Mouse (Mus musculus) neural tube, embryonic 11.5 days (tissue): ENCODE results near the gene Usp5. TPM values are rescaled to one million over a fixed set of nuclear protein-coding genes. Genes with fewer than 3 reads are reported as not detected.

ENCODE experiments used
- ATAC-seq: fragments of 200-750 bp; cut with Nextera tagmentation; 2 replicates; pipeline ENCODE4 v1.8.0; 2017; ENCODE audit warnings: moderate number of reproducible peaks, mild to moderate bottlenecking, moderate TSS enrichment, moderate library complexity; ENCODE audit not compliant: insufficient read depth, low FRiP score, low TSS enrichment
- DNase-seq: peaks from one replicate; pipeline ENCODE4 v3.0.0-alpha.2; 2015; ENCODE audit warnings: low spot score
- H3K27ac ChIP-seq: fragments of 300-500 bp; sonication (generic); 2 replicates; pipeline ENCODE4 v1.5.1; 2014; ENCODE audit warnings: low read depth, mild to moderate bottlenecking, low read length
- H3K27me3 ChIP-seq: fragments of 300-500 bp; sonication (generic); 2 replicates; pipeline ENCODE4 v1.6.1; 2014; ENCODE audit warnings: mild to moderate bottlenecking, low read length, mixed read lengths; ENCODE audit not compliant: control insufficient read depth, insufficient read depth
- H3K36me3 ChIP-seq: fragments of 300-500 bp; sonication (generic); 2 replicates; pipeline ENCODE4 v1.6.1; 2014; ENCODE audit warnings: mild to moderate bottlenecking, low read length, moderate library complexity, mixed read lengths; ENCODE audit not compliant: control insufficient read depth, insufficient read depth
- H3K4me1 ChIP-seq: fragments of 300-500 bp; sonication (generic); 2 replicates; pipeline ENCODE4 v1.6.1; 2014; ENCODE audit warnings: low read length, mixed read lengths; ENCODE audit not compliant: control insufficient read depth, insufficient read depth
- H3K4me2 ChIP-seq: fragments of 300-500 bp; sonication (generic); 2 replicates; pipeline ENCODE4 v1.6.1; 2014; ENCODE audit warnings: low read depth, mild to moderate bottlenecking, moderate library complexity
- H3K4me3 ChIP-seq: fragments of 300-500 bp; sonication (generic); 2 replicates; pipeline ENCODE4 v1.5.1; 2014; ENCODE audit warnings: low read depth, low read length
- H3K9ac ChIP-seq: fragments of 300-500 bp; sonication (generic); 2 replicates; pipeline ENCODE4 v1.6.1; 2014; ENCODE audit warnings: mild to moderate bottlenecking, low read length
- H3K9me3 ChIP-seq: fragments of 300-500 bp; sonication (generic); 2 replicates; pipeline ENCODE4 v1.6.1; 2016; ENCODE audit warnings: low read length; ENCODE audit not compliant: control insufficient read depth
- WGBS: fragments of 180-500 bp; shearing (Covaris S2); extraction: QIAGEN DNeasy Blood & Tissue Kit; methylation state at CpG from one replicate; pipeline ENCODE4 v1.1.7; 2014; 5-methylcytosine and 5-hydroxymethylcytosine counted together
- polyA plus RNA-seq: library from polyadenylated mRNA; unstranded; fragments of >200 nt; fragmentation: Nextera tagmentation; extraction: Ambion mirVana; gene quantifications from 2 replicates; pipeline ENCODE4 v1.2.1, GENCODE M21; 2014

Gene Usp5
- polyA plus RNA-seq, 1 experiment from 2014 or later: 174 TPM

- Histone ChIP-seq H3K9me3 (no peaks in the 10 kb centered on the region), H3K36me3 (no peaks in the 10 kb centered on the region; the same call in 1 of the 2 replicates), H3K9ac (no peak overlapping the region), H3K4me2 (no peak overlapping the region), H3K4me1 (0 out of 2 replicates have a peak, but pooled peaks cover 3% of the 10 kb centered on the region), H3K27ac (no peak overlapping the region), H3K27me3 (no peaks in the 10 kb centered on the region), H3K4me3 (no peak overlapping the region)
- no peak for ATAC-seq
- WGBS: 56% methylated on average over 8 of the region's 8 CpGs
- no peak for DNase-seq
These were observed 21.3 kb upstream of the Usp5 start for GRCm38 (mm10) chr6:124850535-124850934.

GRCm38 (mm10) chr6:124847305-124847704 lies 18.0 kb upstream of the Usp5 start:
- DNase-seq (peak; percentile 96), ATAC-seq (peak; percentile 88)
- Histone ChIP-seq H3K4me2 (no peak overlapping the region), H3K27ac (no peak overlapping the region), H3K36me3 (no peaks in the 10 kb centered on the region), H3K4me3 (no peak overlapping the region), H3K9ac (no peak overlapping the region), H3K27me3 (no peaks in the 10 kb centered on the region), H3K9me3 (no peaks in the 10 kb centered on the region), H3K4me1 (0 out of 2 replicates have a peak, but pooled peaks cover 3% of the 10 kb centered on the region)
- 9% methylated on average over 9 of the region's 9 CpGs for WGBS

GRCm38 (mm10) chr6:124840241-124841167 lies 11.2 kb upstream of the Usp5 start, which contains the start of gene Gnb3:
Gene Gnb3 (minus strand): TSS chr6:124840275.
- no peak for DNase-seq
- no peak within 1 kb of the TSS for H3K27ac ChIP-seq
- WGBS: 43% methylated on average over 14 of the region's 15 CpGs

GRCm38 (mm10) chr6:124839805-124840204 lies 10.5 kb upstream of the Usp5 start:
- no peaks in the 10 kb centered on the region for H3K27me3 ChIP-seq
- DNase-seq: no peak
- H3K4me3 ChIP-seq: no peak overlapping the region
- peaks cover 3% of the 10 kb centered on the region; the same call in 1 of the 2 replicates for H3K36me3 ChIP-seq
- 13% methylated on average over 8 of the region's 8 CpGs for WGBS
- no peaks in the 10 kb centered on the region for H3K9me3 ChIP-seq
- peak; percentile 15; the same call in 1 of the 2 replicates for ATAC-seq
- H3K9ac ChIP-seq: peak overlapping the region; percentile 11; the same call in 1 of the 2 replicates
- no peak overlapping the region for H3K27ac ChIP-seq
- H3K4me1 ChIP-seq: no peaks in the 10 kb centered on the region
- H3K4me2 ChIP-seq: no peak overlapping the region

More at GRCm38 (mm10) chr6:124840241-124841167, 11.2 kb upstream of the Usp5 start, which contains the start of gene Gnb3:
- Histone ChIP-seq H3K27me3 (no peaks in the 10 kb centered on the region), H3K36me3 (peaks cover 3% of the 10 kb centered on the region; the same call in 1 of the 2 replicates), H3K4me2 (no peak within 1 kb of the TSS), H3K4me3 (no peak within 1 kb of the TSS), H3K9ac (peak within 1 kb of the TSS; percentile 11; the same call in 1 of the 2 replicates), H3K4me1 (no peaks in the 10 kb centered on the region), H3K9me3 (no peaks in the 10 kb centered on the region)
- ATAC-seq: no peak

GRCm38 (mm10) chr6:124836411-124836810 lies 7.1 kb upstream of the Usp5 start:
- H3K27me3 ChIP-seq: no peaks in the 10 kb centered on the region
- 86% methylated on average over 7 of the region's 7 CpGs for WGBS
- no peak overlapping the region for H3K9ac ChIP-seq
- no peak overlapping the region for H3K4me3 ChIP-seq
- H3K27ac ChIP-seq: no peak overlapping the region
- H3K9me3 ChIP-seq: no peaks in the 10 kb centered on the region
- peaks cover 4% of the 10 kb centered on the region; the same call in 1 of the 2 replicates for H3K36me3 ChIP-seq
- no peak for ATAC-seq
- H3K4me2 ChIP-seq: no peak overlapping the region
- DNase-seq: no peak
- H3K4me1 ChIP-seq: no peaks in the 10 kb centered on the region; the same call in 1 of the 2 replicates

GRCm38 (mm10) chr6:124835531-124835930 lies 6.2 kb upstream of the Usp5 start:
- H3K4me1 ChIP-seq: no peaks in the 10 kb centered on the region; the same call in none of the 2 replicates
- 50% methylated on average over 10 of the region's 10 CpGs for WGBS
- no peak for DNase-seq

GRCm38 (mm10) chr6:124834512-124835081 lies 5.3 kb upstream of the Usp5 start:
- Histone ChIP-seq H3K27ac (no peak overlapping the region), H3K4me1 (peaks cover 3% of the 10 kb centered on the region), H3K4me2 (no peak overlapping the region), H3K9me3 (no peaks in the 10 kb centered on the region), H3K27me3 (no peaks in the 10 kb centered on the region), H3K36me3 (peaks cover 2% of the 10 kb centered on the region; the same call in 1 of the 2 replicates), H3K9ac (no peak overlapping the region), H3K4me3 (no peak overlapping the region)
- no peak for DNase-seq
- 83% methylated on average over 6 of the region's 6 CpGs for WGBS
- no peak for ATAC-seq

More at GRCm38 (mm10) chr6:124835531-124835930, 6.2 kb upstream of the Usp5 start:
- no peak for ATAC-seq
- Histone ChIP-seq H3K9ac (no peak overlapping the region; the same call in 1 of the 2 replicates), H3K9me3 (no peaks in the 10 kb centered on the region), H3K4me2 (no peak overlapping the region), H3K4me3 (no peak overlapping the region), H3K27ac (no peak overlapping the region), H3K36me3 (peaks cover 2% of the 10 kb centered on the region; the same call in 1 of the 2 replicates), H3K27me3 (no peaks in the 10 kb centered on the region)

- H3K9ac ChIP-seq: no peak overlapping the region; the same call in 1 of the 2 replicates
- H3K27me3 ChIP-seq: no peaks in the 10 kb centered on the region
- no peak overlapping the region for H3K4me3 ChIP-seq
- no peak overlapping the region for H3K27ac ChIP-seq
- no peak for ATAC-seq
- DNase-seq: no peak
- H3K4me2 ChIP-seq: no peak overlapping the region; the same call in 1 of the 2 replicates
- H3K4me1 ChIP-seq: peaks cover 8% of the 10 kb centered on the region
- 98% methylated on average over 8 of the region's 8 CpGs for WGBS
- H3K36me3 ChIP-seq: peaks cover 2% of the 10 kb centered on the region; the same call in 1 of the 2 replicates
- H3K9me3 ChIP-seq: no peaks in the 10 kb centered on the region
These were observed 2.4 kb upstream of the Usp5 start for GRCm38 (mm10) chr6:124831649-124832048.
